Mouse (Mus musculus) adrenal gland, adult (tissue): ENCODE data around the gene Mettl21a.
"Not testable (repeated sequence)": the region's sequence is repeated elsewhere in the genome, so short reads cannot be mapped to it uniquely, and the experiment has no call there.

Experiments used
- DNase-seq, 2 experiments: peaks; one replicate each; pipeline ENCODE4 v3.0.0; 2022 to 2023; ENCODE audit warnings: low spot score in 1 of 2; ENCODE audit not compliant: inconsistent age in 2 of 2

Mettl21a gene

DNA sequence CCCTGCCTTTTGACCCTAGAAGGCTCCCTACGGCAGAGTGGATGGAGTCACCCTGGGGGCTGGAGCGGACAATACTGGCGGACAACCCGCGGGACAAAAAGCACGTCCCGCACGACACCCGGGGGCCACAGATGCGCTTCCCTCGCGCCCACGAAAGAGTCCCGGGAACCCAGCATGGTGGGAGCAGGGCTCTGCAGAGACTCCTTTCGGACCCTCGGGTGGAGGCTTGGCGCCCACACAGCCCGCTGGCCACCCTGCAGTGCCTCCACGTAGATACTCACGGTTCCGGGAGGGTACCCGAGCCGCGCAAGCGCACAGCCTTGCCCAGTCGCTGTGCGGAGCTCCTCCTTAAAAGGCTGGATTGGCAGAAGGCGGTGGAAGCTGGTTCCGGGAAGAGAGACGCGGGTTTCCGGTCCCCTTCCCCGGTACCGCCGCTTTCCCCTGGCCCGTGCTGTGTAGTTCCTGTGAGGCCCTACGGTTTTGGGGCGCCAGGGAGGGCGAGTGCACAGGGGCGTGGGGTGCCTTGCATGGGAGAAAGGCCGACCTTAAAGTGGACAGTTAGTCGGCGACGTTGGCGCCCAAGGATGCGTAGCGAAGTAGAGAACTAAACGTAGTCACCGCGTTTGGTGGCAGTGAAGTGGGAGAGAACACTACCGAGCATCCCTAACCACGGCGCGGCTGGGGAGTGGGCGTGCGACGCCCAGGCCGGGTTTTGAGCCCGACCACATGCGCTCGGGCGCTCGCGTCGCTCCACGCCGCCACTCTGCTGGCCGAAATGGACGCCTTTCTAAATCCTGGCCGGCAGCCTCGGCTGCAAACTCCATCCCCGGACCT is at the start of gene Mettl21a:
Gene Mettl21a (minus strand): TSS at position 362 of the 834 bp plus-strand sequence.
- peak; percentile 94 to 98 for DNase-seq

- DNase-seq, result peak in 1 of 2 experiments; percentile 30
Measured at GRCm38 (mm10) chr1:64658876-64659275, 41.8 kb upstream of the Mettl21a start.

GRCm38 (mm10) chr1:64656423-64657129 is 39.5 kb upstream of the Mettl21a start:
- peak in 1 of 2 experiments; percentile 27 for DNase-seq

DNA sequence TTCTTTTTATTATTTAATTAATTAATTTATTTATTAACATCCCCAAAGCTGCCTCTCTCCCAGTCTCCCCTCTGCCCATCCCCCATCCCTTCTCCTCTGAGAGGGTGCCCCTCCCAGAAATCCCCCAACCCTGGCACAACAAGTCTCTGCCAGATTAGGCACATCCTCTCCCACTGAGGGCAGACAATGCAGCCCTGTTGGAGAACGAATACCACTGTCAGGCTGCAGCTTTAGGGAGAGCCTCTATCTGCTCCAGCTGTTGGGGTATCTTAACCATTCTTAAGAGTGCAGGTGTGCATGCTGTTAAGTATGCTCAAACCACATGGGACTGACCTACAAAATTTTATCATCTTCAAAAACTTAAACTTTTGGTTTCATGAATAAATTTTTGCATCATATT is 38.4 kb upstream of the Mettl21a start:
- DNase-seq, result no peak

DNA sequence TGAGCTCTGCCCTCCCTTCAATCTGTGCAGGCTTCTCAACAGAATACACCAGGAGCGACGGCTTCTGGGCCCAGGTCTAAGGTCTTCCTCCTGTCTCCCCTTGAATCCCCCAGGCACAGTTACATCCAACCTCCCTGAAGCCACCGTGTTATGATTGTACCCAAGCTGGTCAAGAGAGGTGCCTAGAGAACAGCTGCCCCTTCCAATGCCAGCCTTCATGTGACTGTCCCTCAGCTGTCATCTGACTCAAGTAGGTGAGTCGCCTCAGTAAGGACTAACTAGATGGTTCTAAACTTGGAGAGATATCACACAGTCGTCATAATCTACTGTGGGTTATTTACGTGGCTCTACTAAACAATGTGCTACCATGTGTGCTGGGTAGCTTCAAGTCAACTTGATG is 36.7 kb upstream of the Mettl21a start:
- no peak for DNase-seq

DNA sequence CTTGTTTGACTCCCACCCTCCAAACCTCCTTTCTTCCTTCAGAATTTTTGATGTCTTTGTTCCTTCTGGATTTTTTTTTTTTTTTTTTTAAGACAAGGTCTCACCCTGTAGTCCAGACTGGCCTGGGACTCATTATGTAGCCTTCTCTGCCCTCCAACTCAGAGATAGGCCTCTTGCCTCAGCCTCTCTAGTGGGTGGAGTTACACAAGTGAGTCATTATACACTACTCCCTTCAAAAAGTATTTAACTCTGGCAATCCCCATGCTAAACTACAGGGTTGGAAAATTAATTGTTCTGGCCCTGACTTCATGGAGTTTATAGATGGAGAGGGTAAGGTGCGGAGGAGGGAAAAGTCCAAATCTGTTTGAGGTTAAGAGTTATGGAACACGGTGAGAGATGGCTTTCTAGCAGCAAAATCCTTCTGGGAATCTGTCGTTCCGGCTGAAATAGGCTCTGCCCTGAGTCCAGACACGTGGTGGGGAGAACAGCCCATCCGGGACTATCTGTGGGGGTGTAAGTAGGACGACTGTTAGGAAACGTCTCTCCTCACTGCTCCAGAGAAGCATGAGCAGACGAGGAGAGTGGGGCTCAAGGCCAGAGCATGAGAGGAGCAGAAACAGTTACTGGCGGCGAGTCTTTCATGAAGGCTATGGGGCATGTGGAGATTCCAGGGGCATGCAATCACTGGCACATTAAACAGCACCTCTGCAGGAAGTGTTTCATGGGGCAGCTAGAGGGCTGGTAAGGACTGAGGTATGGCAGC is 32.5 kb upstream of the Mettl21a start:
- peak; percentile 40 to 84 for DNase-seq

DNA sequence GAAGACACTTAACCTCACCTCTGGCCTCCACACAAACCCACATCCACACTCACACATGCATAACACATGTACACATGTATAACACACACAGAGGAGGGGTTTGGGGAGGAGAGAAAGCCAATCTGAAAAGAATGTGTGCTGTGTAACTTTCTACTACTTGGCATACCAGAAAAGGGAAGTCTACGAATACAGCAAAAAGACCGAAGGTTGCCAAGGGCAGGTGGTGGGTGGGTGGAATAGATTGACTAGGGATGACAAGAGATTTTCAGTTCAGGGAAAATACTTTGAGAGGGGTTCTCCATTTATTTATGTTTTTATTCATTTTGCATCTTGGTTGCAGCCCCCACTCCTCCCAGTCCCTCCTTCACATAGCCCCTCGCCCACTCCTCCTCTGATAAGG is 27.5 kb upstream of the Mettl21a start:
- DNase-seq, result no peak

- DNase-seq, result not testable (repeated sequence)
Measured at GRCm38 (mm10) chr1:64642541-64642940, 25.5 kb upstream of the Mettl21a start.

- DNase-seq, result no peak
Measured at GRCm38 (mm10) chr1:64641069-64641468, 24.0 kb upstream of the Mettl21a start.

- DNase-seq, result no peak
Measured at GRCm38 (mm10) chr1:64639279-64639678, 22.2 kb upstream of the Mettl21a start.

DNA sequence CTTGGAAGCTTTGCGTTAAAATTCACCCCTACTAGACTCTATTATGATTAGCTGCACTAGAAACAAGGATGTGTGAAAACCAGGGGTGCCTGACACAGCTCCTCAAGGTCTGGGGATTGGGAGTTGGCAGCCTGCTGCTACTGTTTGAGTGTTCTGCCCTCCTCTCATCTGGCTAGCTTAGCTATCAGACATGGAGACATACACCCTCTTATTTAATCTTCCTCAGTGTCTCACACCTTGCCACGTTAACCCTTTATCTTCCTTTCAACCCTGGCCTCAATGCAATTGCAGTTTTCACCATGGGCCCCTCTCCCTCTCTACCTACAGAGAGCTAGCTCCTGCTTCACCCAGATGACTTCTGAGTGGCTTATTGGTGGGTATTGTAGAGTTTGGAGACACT is 18.6 kb upstream of the Mettl21a start:
- no peak for DNase-seq

GRCm38 (mm10) chr1:64633237-64633636 is 16.2 kb upstream of the Mettl21a start:
- DNase-seq, result no peak

GRCm38 (mm10) chr1:64631526-64631925 is 14.5 kb upstream of the Mettl21a start:
- no peak for DNase-seq

GRCm38 (mm10) chr1:64625214-64625613 is 8.2 kb upstream of the Mettl21a start:
- DNase-seq, result no peak

DNA sequence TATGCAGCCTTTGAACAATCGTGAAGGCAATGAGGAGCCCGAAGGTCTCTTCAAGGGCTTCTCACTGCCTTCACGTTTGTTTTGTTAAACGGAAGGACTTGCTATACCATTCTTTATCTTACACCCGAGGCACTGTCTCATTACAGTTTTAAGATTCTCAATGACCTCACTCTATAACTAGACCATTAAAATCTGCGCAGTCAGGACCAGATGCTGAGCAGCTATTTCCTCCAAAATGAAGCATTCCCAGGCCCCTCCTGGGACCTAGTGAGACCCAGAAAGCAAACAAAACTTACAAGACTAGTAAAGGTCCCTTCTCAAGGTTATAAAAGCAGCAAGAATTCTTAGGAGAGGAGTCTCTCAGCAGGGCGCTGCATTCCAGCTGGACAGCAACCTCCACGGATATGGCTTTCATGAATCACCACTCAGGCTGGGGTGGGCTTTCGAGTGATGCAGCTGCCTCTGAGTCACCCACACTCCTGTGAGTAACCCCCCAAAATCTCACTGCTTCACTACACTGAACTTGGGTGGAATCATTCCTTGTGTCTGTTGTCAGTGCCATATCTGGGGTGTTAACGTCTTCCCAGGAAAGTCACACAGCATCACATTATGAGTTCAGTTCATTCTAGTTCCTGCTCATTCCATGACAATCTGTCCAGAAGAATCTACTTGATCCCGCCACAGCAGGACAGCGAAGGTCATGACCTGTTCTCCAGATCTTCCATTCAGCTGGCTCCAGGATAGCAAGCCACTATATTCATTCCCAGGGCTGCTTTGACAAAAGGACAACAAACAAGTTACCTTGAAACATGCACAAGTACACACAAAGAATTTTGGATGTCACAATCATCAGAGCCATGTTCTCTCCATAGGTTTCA is 6.8 kb upstream of the Mettl21a start:
- DNase-seq, result peak in 1 of 2 experiments; percentile 20

- DNase-seq, result no peak
Measured at GRCm38 (mm10) chr1:64621116-64621515, 4.1 kb upstream of the Mettl21a start.

- DNase-seq, result no peak
Measured at GRCm38 (mm10) chr1:64618226-64618625, 1.2 kb upstream of the Mettl21a start.

- DNase-seq, result peak; percentile 88 to 96
Measured at GRCm38 (mm10) chr1:64617715-64617984, 608 bp upstream of the Mettl21a start.

DNA sequence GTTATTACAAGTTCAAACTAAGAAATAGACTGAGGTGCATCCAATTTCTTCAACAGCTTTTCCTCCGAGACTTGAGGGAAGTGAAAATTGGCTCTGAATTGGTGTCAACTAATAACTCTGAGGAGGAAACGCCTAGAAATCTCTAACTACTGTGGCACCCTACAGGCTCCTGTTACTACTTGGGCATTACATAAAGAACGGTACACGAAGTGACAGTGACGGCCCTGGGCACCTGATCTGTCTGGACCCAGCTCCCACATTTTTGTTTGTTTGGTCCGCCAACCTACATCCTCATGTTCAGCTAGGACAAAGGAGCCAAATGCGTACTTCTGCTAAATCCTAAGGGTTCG is 536 bp downstream of the Mettl21a start:
- DNase-seq, result no peak

GRCm38 (mm10) chr1:64616076-64616475 is 966 bp downstream of the Mettl21a start:
- DNase-seq, result no peak

DNA sequence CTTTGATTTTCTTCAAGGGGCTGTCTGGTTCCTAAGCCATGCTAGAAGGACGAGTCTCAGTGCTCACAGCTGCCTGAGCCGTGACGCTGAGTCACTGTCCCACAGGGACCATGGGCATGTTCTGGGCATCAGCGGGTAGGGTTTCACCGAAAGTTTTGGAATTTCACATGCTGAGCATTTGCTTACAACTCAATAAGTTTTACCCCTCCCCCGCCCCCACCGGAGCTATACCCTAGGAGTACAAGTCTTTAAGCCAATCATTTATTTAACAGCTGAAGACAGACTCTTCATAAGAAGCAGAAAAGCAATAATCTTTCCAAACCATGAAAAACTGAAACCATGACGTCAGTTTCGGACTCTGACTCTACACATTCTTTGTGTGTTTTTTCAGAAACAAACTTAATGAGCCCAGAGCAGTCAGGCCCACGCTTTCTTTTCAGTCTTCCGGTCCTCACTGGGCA is 1.5 kb downstream of the Mettl21a start:
- DNase-seq, result no peak
